Mouse (Mus musculus) G1E (cell line): ENCODE data around the gene Fxr2. TPM values are rescaled to one million over a fixed set of nuclear protein-coding genes. Genes with fewer than 3 reads are reported as not detected.

ENCODE experiments used
- ATAC-seq: 2 replicates; pipeline ENCODE4 v1.8.0; 2016; ENCODE audit warnings: mild to moderate bottlenecking; ENCODE audit not compliant: insufficient number of reproducible peaks, poor library complexity, low FRiP score, severe bottlenecking; ENCODE audit errors: extremely low read depth
- DNase-seq: peaks from one replicate; pipeline ENCODE4 v3.0.0; 2012; ENCODE audit warnings: low spot score
- H3K27me3 ChIP-seq: 2 replicates; pipeline ENCODE4 v1.6.1; 2012; ENCODE audit warnings: mild to moderate bottlenecking, low read length, inconsistent platforms; ENCODE audit not compliant: insufficient read depth
- H3K36me3 ChIP-seq: replicated peaks from 2 replicates; pipeline ENCODE3; 2012; ENCODE audit warnings: mild to moderate bottlenecking, inconsistent platforms
- H3K4me1 ChIP-seq: 2 replicates; pipeline ENCODE4 v1.6.1; 2012; ENCODE audit warnings: low read depth, low read length, inconsistent platforms, mixed read lengths; ENCODE audit not compliant: insufficient read depth
- H3K4me3 ChIP-seq: 2 replicates; pipeline ENCODE4 v1.5.1; 2012; ENCODE audit warnings: low read depth, mild to moderate bottlenecking, inconsistent platforms, low read length, moderate library complexity, mixed read lengths
- H3K9me3 ChIP-seq: replicated peaks from 2 replicates; pipeline ENCODE4 v1.6.1; 2012; ENCODE audit warnings: inconsistent platforms
- CTCF ChIP-seq: IDR thresholded peaks from 2 replicates; pipeline ENCODE4 v1.5.1; 2012; ENCODE audit warnings: low read depth, low read length, inconsistent platforms, mixed read lengths
- GATA1 ChIP-seq: IDR thresholded peaks from 2 replicates; pipeline ENCODE4 v1.6.1; 2012; ENCODE audit warnings: borderline replicate concordance, low read length, inconsistent platforms, mixed read lengths
- GATA2 ChIP-seq: IDR thresholded peaks from 2 replicates; pipeline ENCODE4 v1.6.1; 2012; ENCODE audit warnings: low read depth, low read length, inconsistent platforms, borderline replicate concordance
- POLR2AphosphoS5 ChIP-seq: IDR thresholded peaks from 2 replicates; pipeline ENCODE4 v1.6.1; 2012; ENCODE audit warnings: low read depth, low read length, inconsistent platforms; ENCODE audit not compliant: insufficient replicate concordance
- TAL1 ChIP-seq: conservative IDR thresholded peaks from 2 replicates; pipeline ENCODE4 v1.6.1; 2012; ENCODE audit warnings: low read depth, low read length, inconsistent platforms, mixed read lengths
- polyA plus RNA-seq: library from polyadenylated mRNA; stranded (reverse); fragments of >175 nt; gene quantifications from 2 replicates; pipeline ENCODE4 v1.2.3, GENCODE M21; 2012
- total RNA-seq, 2 experiments: library from RNA; stranded (forward) in 1 of 2; stranded (reverse) in 1 of 2; fragments of 200-1000 nt in 1 of 2; fragments of >200 nt in 1 of 2; fragmentation: Nextera tagmentation in 1 of 2; gene quantifications; 2 replicates each; pipeline ENCODE4 v1.2.3; 2014 to 2017

The Fxr2 gene
- total and polyA plus RNA-seq, 3 experiments: 44.9 to 92.9 (median 82.4) TPM

DNA sequence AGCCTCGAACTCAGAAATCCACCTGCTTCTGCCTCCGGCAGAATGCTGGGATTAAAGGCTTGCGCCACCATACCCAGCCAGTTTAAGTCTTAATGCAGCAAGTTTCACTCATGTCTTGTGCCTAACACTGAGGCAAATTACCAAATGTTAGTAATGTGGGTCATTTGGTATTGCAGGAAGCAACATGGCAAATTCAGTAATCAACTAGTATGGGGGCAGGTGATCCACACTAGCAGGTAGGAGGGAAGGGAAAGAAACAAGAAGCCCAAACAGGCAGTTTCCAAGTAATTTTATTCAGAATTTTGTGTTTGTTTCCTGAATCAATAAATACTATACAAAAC, 33.8 kb downstream of the Fxr2 start:
- no peaks in the 10 kb centered on the region for H3K27me3 ChIP-seq
- no peak for ATAC-seq
- peaks cover 82% of the 10 kb centered on the region for H3K36me3 ChIP-seq
- TF ChIP-seq CTCF (no peak), POLR2AphosphoS5 (no peak), GATA1 (no peak), GATA2 (no peak), TAL1 (no peak)
- no peaks in the 10 kb centered on the region for H3K9me3 ChIP-seq
- no peak for DNase-seq
- H3K4me3 ChIP-seq: no peak overlapping the region
- H3K4me1 ChIP-seq: peaks cover 69% of the 10 kb centered on the region

DNA sequence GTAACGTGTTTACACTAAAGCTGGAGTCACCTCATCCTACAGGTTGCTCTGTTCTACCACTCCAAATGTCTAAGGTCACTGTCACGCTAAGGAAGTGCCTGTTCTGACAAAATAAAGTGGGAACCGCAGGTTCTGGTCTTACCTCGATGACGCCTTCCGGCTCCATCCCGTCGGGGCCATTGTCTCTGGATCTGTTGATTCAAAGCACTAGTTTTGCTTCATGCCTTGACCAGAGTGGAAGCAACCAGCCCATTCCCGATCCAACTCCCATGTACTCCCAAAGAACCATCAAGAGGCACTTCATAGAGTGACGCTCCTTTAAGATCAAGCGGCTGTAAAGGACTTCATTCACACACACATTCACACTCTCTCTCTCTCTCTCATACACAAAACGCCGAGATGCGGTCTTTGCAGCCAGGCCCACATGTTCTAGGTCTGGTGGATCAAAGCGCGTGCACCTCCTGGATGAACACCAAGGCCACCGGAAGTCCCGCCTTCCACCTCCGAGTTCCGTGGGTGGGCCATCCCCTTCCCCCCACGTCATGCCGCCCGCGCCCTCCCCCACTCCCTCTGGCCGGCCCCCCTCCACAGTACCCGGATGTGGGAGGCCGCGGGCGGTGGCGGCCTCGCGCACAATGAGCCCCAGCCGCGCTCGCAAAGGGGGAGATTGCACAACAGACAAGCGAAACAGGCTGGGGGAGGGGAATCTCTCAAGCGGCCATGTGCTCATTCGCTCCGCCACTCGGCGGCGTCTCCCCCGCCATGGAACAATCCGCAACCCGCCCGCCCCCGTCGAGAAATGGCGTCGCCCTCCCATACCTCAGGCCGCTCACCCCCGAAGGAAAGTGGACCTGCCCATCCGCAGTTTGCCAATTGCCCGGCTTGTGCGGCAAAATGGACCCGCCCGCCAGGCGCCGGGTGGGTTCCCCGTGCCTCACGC, 38.3 kb downstream of the Fxr2 start:
- peak; percentile 95 for DNase-seq
- peaks cover 61% of the 10 kb centered on the region for H3K4me1 ChIP-seq

DNA sequence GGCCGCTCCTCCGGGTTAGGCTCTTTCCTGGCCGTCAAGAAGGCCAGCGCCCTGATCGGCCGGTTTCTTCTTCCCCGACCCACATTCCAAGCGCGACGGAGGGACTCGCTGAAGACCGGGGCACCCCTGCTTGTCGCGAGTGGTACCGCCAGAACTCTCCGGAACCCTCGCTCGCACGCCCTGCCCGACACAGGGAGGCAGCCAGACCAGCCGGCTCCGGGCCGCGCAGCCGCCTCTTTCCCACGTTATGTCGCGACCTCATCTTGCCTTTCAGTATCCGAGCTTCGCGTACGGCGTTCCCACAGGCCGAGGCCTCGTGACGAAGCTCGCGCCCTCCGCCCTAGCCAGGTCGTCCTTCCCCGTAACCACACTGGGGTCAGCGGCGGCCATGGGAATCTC, 38.9 kb downstream of the Fxr2 start:
- DNase-seq (no peak), ATAC-seq (no peak)
- peaks cover 88% of the 10 kb centered on the region for H3K36me3 ChIP-seq
- TF ChIP-seq GATA1 (no peak), TAL1 (no peak), GATA2 (no peak), POLR2AphosphoS5 (no peak), CTCF (no peak)
- peaks cover 60% of the 10 kb centered on the region for H3K4me1 ChIP-seq
- no peaks in the 10 kb centered on the region for H3K9me3 ChIP-seq
- H3K4me3 ChIP-seq: peak overlapping the region; percentile 100
- no peaks in the 10 kb centered on the region for H3K27me3 ChIP-seq

More for the DNA sequence above, 38.3 kb downstream of the Fxr2 start:
- TF ChIP-seq GATA2 (no peak), TAL1 (no peak), CTCF (no peak), POLR2AphosphoS5 (peak; percentile 83), GATA1 (no peak)
- peak overlapping the region; percentile 100 for H3K4me3 ChIP-seq
- no peaks in the 10 kb centered on the region for H3K27me3 ChIP-seq
- peak; percentile 22; the same call in 1 of the 2 replicates for ATAC-seq
- peaks cover 88% of the 10 kb centered on the region for H3K36me3 ChIP-seq
- no peaks in the 10 kb centered on the region for H3K9me3 ChIP-seq

DNA sequence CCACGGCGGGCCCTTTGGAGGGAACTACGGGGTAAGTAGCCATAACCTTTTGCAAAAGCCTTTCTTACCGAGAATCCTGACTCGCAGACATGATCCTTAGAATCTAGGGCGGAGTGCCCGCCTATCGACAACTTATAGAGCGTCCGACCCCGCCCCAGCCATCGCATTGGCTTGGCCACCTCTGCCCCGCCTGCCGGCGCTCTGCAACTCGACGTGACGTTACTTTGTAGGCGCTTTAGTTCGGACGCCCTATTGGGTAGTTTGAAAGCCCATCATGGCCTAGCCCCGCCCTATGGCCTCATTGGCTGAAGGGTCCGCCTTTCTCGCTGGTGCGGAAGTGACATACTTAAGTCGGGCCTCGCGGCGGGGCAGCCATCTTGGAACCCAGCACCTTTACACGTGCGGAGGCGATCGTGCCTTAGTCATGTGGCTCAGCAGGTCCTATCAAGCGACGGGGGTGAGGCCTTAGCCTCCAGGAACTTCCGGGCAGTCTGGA, 39.5 kb downstream of the Fxr2 start, which contains the start of gene Eif4a1:
Gene Eif4a1, minus strand, starts transcription at position 213 of the 496 bp plus-strand sequence.
- Histone ChIP-seq H3K4me1 (peaks cover 62% of the 10 kb centered on the region), H3K27me3 (no peaks in the 10 kb centered on the region), H3K4me3 (peak within 1 kb of the TSS; percentile 100), H3K36me3 (peaks cover 93% of the 10 kb centered on the region), H3K9me3 (no peaks in the 10 kb centered on the region)
- peak; percentile 96 for ATAC-seq
- TF ChIP-seq CTCF (no peak), TAL1 (no peak), POLR2AphosphoS5 (no peak; the same call in 1 of the 2 replicates), GATA2 (no peak), GATA1 (no peak)
- peak; percentile 94 for DNase-seq

DNA sequence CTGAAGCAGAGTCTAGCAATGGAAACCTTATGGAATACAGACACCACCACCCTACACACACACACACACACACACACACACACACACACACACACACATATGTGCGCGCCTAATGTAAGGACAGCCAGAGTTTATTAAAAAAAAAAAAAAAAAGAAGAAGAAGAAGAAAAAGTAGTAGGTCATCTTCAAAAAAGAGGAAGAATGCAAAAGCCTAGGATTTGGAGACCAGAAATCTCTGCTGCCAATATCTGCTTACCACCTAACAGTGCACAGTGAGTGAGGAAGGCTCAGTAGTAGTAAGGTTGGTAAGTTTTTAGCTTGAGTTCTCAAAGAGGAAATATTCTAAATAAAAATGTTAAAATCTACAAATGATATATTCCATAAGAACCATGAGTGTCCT, 46.4 kb downstream of the Fxr2 start:
- peaks cover 64% of the 10 kb centered on the region for H3K36me3 ChIP-seq
- H3K4me1 ChIP-seq: peaks cover 68% of the 10 kb centered on the region

GRCm38 (mm10) chr11:69680136-69680855, 47.5 kb downstream of the Fxr2 start:
- Histone ChIP-seq H3K4me3 (peak overlapping the region; percentile 85), H3K27me3 (peaks cover 19% of the 10 kb centered on the region), H3K9me3 (no peaks in the 10 kb centered on the region), H3K4me1 (peaks cover 67% of the 10 kb centered on the region), H3K36me3 (peaks cover 53% of the 10 kb centered on the region)
- ATAC-seq (no peak), DNase-seq (no peak)
- TF ChIP-seq TAL1 (no peak), GATA1 (no peak), GATA2 (no peak), POLR2AphosphoS5 (no peak), CTCF (no peak)

More for the DNA sequence above, 46.4 kb downstream of the Fxr2 start:
- no peak for DNase-seq
- Histone ChIP-seq H3K4me3 (no peak overlapping the region; the same call in 1 of the 2 replicates), H3K9me3 (no peaks in the 10 kb centered on the region), H3K27me3 (peaks cover 8% of the 10 kb centered on the region)
- ATAC-seq: no peak
- TF ChIP-seq CTCF (no peak), GATA2 (no peak), TAL1 (no peak), POLR2AphosphoS5 (no peak), GATA1 (no peak)
